Mouse (Mus musculus): ENCODE data around the gene Rnf19b. TPM values are rescaled to one million over a fixed set of nuclear protein-coding genes. Genes with fewer than 3 reads are reported as not detected.

The Rnf19b gene
- total RNA-seq, 4 experiments from 2014 or later, result 23.6 to 27.2 (median 25.0) TPM

GRCm38 (mm10) chr4:129067638-129068415 lies 9.8 kb downstream of the Rnf19b start:
- no peak for DNase-seq (ENCODE audit: low spot score in 2 of 2)

- DNase-seq (ENCODE audit: low spot score in 2 of 2), result no peak
These were observed 10.8 kb downstream of the Rnf19b start for GRCm38 (mm10) chr4:129068848-129069247.

- no peak for DNase-seq (ENCODE audit: low spot score in 2 of 2)
These were observed 21.1 kb downstream of the Rnf19b start for GRCm38 (mm10) chr4:129079126-129079525.

GRCm38 (mm10) chr4:129081041-129081440 lies 23.0 kb downstream of the Rnf19b start:
- no peak for DNase-seq (ENCODE audit: low spot score in 2 of 2)

GRCm38 (mm10) chr4:129081512-129081911 lies 23.4 kb downstream of the Rnf19b start:
- DNase-seq (ENCODE audit: low spot score in 2 of 2), result no peak

- no peak for DNase-seq (ENCODE audit: low spot score in 2 of 2)
These were observed 23.9 kb downstream of the Rnf19b start for GRCm38 (mm10) chr4:129081939-129082338.

GRCm38 (mm10) chr4:129082379-129083115 lies 24.5 kb downstream of the Rnf19b start:
- peak; percentile 38 for DNase-seq (ENCODE audit: low spot score in 2 of 2)

GRCm38 (mm10) chr4:129084896-129085295 lies 26.8 kb downstream of the Rnf19b start:
- DNase-seq (ENCODE audit: low spot score in 2 of 2), result no peak

GRCm38 (mm10) chr4:129086078-129086477 lies 28.0 kb downstream of the Rnf19b start:
- DNase-seq (ENCODE audit: low spot score in 2 of 2), result peak; percentile 38 to 57

GRCm38 (mm10) chr4:129087850-129088249 lies 29.8 kb downstream of the Rnf19b start:
- DNase-seq (ENCODE audit: low spot score in 2 of 2), result no peak

GRCm38 (mm10) chr4:129095276-129095675 lies 37.2 kb downstream of the Rnf19b start:
- DNase-seq (ENCODE audit: low spot score in 2 of 2), result no peak

- no peak for DNase-seq (ENCODE audit: low spot score in 2 of 2)
These were observed 38.9 kb downstream of the Rnf19b start for GRCm38 (mm10) chr4:129097006-129097405.

GRCm38 (mm10) chr4:129102133-129102829 lies 44.2 kb downstream of the Rnf19b start:
- DNase-seq (ENCODE audit: low spot score in 2 of 2), result no peak

- no peak for DNase-seq (ENCODE audit: low spot score in 2 of 2)
These were observed 47.3 kb downstream of the Rnf19b start, which contains the start of gene Tmem54 for GRCm38 (mm10) chr4:129105356-129105755. Gene Tmem54, plus strand, starts transcription at chr4:129105548.

GRCm38 (mm10) chr4:129106073-129106472 lies 48.0 kb downstream of the Rnf19b start:
- DNase-seq (ENCODE audit: low spot score in 2 of 2), result no peak

- no peak for DNase-seq (ENCODE audit: low spot score in 2 of 2)
These were observed 49.4 kb downstream of the Rnf19b start for GRCm38 (mm10) chr4:129107348-129107899.

- no peak for DNase-seq (ENCODE audit: low spot score in 2 of 2)
These were observed 50.6 kb downstream of the Rnf19b start for GRCm38 (mm10) chr4:129108624-129109023.

GRCm38 (mm10) chr4:129110804-129111203 lies 52.7 kb downstream of the Rnf19b start:
- no peak for DNase-seq (ENCODE audit: low spot score in 2 of 2)

GRCm38 (mm10) chr4:129111350-129111749 lies 53.3 kb downstream of the Rnf19b start:
- no peak for DNase-seq (ENCODE audit: low spot score in 2 of 2)

GRCm38 (mm10) chr4:129112231-129112630 lies 54.2 kb downstream of the Rnf19b start:
- no peak for DNase-seq (ENCODE audit: low spot score in 2 of 2)

All from gastrocnemius, adult 8-10 months (tissue).